Mouse (Mus musculus) adrenal gland, postnatal 4 days (tissue): ENCODE data around the gene Tgoln1. TPM values are rescaled to one million over a fixed set of nuclear protein-coding genes. Genes with fewer than 3 reads are reported as not detected.

Experiments used
- total RNA-seq, 2 experiments: library from RNA; stranded (reverse); gene quantifications; 2 replicates each; pipeline ENCODE4 v1.2.3; 2021

Gene Tgoln1
- total RNA-seq, 2 experiments from 2014 or later, result 94.9 to 96.7 TPM

Other genes starting within 250 kb of the Tgoln1 start
- gene Vamp5, start 236.5 kb downstream of the Tgoln1 start, total RNA-seq, result 10 to 100 TPM; 33.0 to 40.5 TPM
- 100 to 1,000 TPM; 120 to 136 TPM for gene Vamp8, start 226.3 kb downstream of the Tgoln1 start, total RNA-seq
- gene Ggcx, start 202.7 kb downstream of the Tgoln1 start, total RNA-seq, result 10 to 100 TPM; 45.5 to 48.9 TPM
- 100 to 1,000 TPM; 237 to 266 TPM for gene Mat2a, start 177.4 kb downstream of the Tgoln1 start, total RNA-seq
- under 1 TPM; 0.76 to 0.78 TPM for gene Sh2d6, start 95.3 kb downstream of the Tgoln1 start, total RNA-seq
- 10 to 100 TPM; 48.9 to 55.2 TPM for gene Capg, start 72.6 kb downstream of the Tgoln1 start, total RNA-seq
- 10 to 100 TPM; 14.2 to 16.8 TPM for gene Elmod3, start 18.6 kb downstream of the Tgoln1 start, total RNA-seq
- 100 to 1,000 TPM; 159 to 166 TPM for gene Retsat, start 18.5 kb downstream of the Tgoln1 start, total RNA-seq
- gene Tcf7l1, start 172.3 kb upstream of the Tgoln1 start, total RNA-seq, result 10 to 100 TPM; 29.8 to 31.1 TPM